Mouse (Mus musculus) G1E (cell line): Measurements from ENCODE around the gene Gm42906.

Experiments used
- CTCF ChIP-seq: IDR thresholded peaks from 2 replicates; pipeline ENCODE4 v1.5.1; 2012; ENCODE audit warnings: low read depth, low read length, inconsistent platforms, mixed read lengths
- GATA1 ChIP-seq: IDR thresholded peaks from 2 replicates; pipeline ENCODE4 v1.6.1; 2012; ENCODE audit warnings: borderline replicate concordance, low read length, inconsistent platforms, mixed read lengths
- GATA2 ChIP-seq: IDR thresholded peaks from 2 replicates; pipeline ENCODE4 v1.6.1; 2012; ENCODE audit warnings: low read depth, low read length, inconsistent platforms, borderline replicate concordance
- POLR2AphosphoS5 ChIP-seq: IDR thresholded peaks from 2 replicates; pipeline ENCODE4 v1.6.1; 2012; ENCODE audit warnings: low read depth, low read length, inconsistent platforms; ENCODE audit not compliant: insufficient replicate concordance

- TF ChIP-seq CTCF = no peak
- TF ChIP-seq POLR2AphosphoS5 = no peak
- no peak for TF ChIP-seq GATA2
- no peak for TF ChIP-seq GATA1
Observed at GRCm38 (mm10) chr5:151232576-151233299, 195.2 kb downstream of the Gm42906 start.
